Mouse (Mus musculus) adrenal gland, adult (tissue): ENCODE measurements at regions not wholly inside any gene's neighbourhood (a gene's known extent, or its start where the extent isn't known, plus 50 kb on each side); places are given as distances from the start of the nearest gene placed in this dataset.
A peak's percentile ranks its signal among the peaks of the same experiment; 100 is the strongest.

ENCODE experiments used
- DNase-seq, 2 experiments: peaks; one replicate each; pipeline ENCODE4 v3.0.0; 2022 to 2023; ENCODE audit warnings: low spot score in 1 of 2; ENCODE audit not compliant: inconsistent age in 2 of 2

DNA sequence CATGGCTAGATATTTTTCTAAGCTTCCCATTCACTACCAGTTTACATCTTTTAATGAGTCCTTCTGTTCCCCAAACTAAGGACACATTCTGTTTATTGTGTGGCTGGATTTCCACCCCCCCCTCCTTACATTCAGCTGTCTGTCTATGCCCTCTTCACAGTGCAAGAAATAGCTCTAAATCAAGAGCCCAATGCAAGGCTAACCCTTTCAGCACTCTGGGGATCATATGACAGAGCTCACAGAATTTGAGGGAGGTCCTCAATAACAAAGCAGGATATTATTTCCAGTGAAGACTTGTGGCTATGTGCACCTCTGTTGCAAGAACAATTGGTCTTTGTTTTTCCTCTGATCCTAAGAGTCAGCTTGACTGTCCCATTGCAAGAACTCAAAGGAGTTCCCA is 874.1 kb upstream of the Gje1 start:
- no peak for DNase-seq

DNA sequence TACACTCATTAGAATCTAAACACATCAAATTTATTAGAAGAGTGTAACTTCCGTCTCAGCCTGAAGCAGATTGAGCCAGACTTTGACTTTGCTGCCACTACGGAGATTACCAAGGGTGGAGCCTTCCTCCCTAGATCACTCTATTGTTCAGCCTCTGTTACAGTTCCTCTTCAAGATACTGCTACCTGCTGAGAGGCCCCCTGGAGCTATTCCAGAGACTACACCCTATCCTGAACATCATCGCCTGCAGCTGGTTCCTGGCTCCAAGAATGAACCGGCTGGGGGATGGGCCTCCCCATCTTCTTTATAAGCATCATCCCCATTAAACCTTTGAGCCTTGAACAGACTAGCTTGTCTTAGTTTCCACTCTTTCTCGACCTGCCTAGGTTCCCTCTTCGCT is 868.1 kb upstream of the Gje1 start:
- DNase-seq, result no peak

DNA sequence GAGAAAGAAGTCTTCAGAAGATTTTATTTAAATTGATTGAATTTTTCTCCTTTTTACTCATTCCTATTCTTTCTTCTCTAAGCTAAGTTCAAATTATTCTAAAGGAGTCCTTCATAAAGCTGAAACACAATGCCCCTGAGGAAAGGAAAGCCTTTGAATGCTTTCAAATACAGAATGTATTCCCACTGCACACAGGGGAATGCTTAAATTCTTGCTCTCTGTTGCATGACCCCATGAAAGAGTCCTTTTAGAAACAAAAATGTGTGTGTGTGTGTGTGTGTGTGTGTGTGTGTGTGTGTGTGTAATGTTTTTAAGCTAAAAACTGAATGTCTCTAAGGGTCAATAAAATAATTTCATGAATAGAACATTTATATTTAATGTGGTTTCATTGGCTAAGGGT is 846.1 kb upstream of the Gje1 start:
- DNase-seq, result no peak

DNA sequence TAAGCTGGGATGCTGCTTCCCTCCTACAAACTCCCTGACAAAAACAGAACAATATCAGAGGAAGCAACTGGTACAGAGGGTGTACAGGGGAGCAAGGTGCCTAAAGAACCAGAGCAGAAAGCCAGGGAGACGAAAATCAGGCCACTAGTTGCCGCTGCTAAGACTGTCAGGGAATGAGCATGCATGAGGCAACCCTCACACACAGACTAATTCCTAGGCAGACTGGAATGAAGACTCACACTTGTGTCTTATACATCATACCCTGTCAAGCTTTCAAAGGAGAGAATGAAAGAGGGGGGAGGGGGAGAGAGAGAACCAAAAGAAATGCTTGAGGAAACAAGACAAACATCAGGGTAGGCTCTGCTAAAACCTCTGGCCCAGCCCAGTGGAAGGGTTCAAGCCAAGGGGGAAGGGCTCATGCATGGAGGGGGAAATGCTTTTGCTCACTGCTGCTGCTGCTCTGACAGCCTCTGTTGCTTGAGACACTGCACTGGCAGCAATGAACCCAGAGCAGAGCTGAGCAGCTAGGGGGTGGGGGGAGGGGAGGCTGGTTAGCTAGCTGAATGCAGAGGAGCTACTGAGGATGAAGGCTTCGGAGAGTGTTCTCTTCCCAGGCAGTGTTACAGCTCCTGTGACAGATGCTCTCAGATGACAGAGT is 835.5 kb upstream of the Gje1 start:
- no peak for DNase-seq

DNA sequence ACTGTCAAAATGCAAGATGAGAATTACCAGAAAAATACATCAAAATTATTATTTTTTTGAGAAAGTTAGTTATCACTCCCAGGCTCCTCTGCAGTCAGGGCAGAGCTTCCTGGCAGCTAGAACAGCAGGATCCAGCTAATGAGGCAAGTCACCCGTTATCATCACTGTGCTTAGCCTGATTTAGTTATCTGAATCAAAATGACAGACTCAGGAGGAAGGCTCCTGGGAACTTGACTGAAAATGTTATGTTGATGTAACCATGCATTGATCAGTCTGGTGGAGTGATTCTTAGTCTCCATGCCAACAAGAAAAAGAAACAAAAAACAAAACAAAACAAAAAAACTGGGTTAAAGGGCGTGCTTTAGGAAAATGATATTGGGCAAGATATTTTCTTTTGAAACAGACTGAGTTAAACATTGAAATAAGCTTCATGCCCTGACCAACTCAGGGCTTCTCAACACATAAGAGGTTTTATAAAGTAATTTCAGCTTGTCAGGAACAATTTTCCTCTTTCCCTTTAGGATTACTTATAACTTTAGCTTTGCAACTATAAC is 823.9 kb upstream of the Gje1 start:
- peak in 1 of 2 experiments; percentile 28 for DNase-seq

DNA sequence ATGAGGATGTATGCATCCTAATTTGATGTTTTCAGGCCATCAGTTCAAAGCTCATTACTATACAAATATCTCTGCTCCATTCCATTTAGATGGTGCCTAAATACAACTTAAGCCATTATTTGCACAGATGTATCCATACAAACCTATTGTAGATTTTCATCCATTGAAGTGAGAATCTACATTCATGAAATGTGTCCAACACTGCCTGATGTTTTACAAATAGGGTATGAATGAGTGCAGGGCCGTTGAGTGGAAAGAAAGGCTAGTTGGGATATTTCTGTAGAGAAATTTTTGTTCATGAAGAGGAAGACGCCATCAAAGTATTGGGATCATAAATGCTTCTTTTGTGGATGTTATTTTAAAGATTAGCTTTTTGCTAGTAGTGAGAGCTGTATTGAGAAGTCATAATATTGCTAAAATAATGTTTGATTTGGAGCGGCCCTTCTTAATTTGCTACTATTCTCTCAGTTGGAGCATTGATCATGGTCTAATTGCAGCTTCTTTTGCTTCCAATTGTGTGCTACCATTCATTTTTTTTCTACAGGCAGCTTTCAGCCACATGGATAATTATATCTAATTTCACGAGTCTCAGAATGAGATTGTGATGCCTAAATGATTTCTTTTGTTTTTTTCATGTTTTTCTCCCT is 822.9 kb upstream of the Gje1 start:
- no peak for DNase-seq

DNA sequence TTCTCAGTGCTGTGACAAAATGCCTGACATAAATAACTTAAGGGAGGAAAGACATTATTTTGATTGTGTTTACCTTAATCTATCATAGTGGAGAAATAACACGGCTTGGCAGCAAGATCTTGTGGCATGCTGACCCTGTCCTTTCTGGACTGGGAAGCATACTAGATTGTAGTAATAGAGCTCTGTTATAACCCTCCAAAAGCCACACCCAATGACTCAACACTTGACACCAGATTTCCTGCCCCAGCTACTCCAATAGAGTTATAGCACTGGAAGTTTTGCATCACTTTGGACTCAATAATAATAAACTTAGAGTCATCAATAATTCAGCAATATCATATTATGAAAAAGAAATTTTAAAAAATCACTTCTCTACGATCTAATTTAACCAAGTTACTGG is 818.0 kb upstream of the Gje1 start:
- DNase-seq, result no peak

DNA sequence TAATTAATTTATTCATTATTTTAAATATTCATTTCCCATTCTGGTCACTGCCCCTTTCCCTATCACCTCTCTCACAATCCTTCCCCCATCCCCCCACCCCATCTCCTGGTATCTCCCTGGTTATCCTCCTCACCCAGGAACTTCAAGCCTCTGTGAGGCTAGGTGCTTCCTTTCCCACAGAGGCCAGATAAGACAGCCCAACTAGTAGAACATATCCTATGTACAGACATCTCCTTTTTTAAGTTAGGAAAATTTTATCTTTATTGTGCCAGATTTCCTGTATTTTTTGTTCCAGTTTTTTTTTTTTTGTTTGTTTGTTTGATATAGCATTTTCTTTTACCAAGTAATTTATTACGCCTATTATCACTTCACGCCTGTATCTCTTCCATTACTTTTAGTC is 769.4 kb upstream of the Gje1 start:
- no peak for DNase-seq

DNA sequence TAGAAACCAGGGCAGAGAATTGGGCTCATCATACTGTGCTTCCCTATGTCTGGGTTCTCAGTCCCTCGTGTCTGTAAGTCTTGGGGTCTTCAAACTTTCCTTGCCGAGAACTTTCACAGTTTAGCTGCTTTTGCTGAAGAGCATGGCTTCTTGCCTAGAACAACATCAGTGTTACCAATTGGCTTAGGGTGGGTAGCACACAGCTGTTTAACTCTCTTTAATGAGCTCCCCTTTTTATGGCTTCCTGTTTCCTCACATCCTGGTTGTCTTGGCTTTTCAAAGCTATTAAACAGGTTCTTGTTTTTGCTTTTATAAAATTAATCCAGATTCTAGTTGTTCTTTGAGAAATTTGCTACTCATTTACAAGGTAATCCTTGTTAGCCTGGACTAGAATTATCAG is 725.3 kb upstream of the Gje1 start:
- no peak for DNase-seq

DNA sequence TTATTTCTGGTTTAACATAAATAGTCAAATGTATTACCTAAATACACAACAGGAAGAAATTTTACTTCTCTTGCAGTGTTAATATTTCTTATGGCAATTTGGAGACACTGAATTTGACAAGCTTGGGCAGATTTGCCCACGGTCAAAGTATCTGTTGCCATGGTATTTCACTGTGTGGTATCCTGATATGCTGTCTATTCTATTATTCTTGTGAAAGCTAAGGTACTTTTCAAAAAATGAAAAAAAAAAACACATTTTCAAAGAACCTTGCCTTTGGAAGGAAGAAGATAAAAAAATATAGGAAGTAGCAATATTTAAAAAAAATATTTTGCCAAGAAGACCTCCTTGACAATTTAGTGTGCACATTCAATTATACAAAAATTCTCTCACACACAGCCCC is 723.2 kb upstream of the Gje1 start:
- no peak for DNase-seq

DNA sequence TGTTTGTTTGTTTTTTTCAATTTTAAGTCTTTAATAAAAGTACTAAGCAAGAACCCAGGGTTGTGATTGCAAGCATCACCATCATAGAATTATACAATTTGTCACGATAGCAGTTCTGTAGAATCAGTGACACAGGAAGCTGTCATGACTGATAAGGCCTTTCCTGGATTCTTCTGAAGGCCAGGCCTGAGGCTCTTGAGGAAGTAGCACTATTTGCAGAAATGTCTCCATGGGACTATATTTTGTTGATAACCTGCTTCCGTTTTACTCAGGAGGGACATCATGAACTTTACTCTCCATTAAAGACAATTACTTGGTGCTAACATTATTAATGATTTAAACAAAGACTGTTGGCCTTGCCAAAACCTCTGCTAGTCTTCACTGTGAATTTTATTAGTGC is 708.7 kb upstream of the Gje1 start:
- no peak for DNase-seq

DNA sequence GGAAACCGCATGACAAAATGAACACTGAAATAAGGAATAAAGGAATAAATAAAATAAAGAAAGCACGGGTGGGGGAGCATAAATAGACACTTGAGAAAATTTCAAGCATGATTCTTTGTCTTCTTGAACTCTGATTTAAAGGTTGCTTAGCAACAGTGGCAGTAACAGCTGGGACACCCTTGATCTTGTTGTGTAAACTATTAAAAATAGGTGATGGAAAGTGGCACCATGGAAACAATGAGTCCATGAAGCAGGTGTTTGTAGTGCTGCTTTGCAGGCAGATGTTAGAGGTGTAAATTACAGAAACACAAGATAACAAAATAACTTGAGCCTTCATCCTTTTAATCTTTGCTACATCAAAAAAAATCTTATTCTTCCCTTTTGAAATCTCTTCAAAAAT is 688.2 kb upstream of the Gje1 start:
- no peak for DNase-seq

DNA sequence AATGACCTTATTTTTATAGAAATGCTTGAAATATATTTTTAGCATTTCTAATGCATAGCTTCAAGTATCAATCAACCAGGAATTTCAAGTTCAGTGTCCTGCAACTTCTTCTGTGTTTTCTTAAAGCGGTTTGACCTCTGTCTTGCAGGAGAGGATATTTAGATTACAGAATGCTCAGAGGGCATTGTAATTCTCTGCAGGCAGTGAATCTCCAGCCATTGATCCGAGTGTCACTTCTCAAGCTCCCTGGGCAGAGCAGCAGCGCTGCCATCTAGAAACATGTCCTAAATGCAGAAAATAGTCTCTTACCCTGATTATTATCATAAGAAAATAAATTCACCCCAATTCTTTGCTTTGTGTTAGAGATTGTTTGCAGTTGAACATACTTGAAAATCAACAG is 687.7 kb upstream of the Gje1 start:
- no peak for DNase-seq

DNA sequence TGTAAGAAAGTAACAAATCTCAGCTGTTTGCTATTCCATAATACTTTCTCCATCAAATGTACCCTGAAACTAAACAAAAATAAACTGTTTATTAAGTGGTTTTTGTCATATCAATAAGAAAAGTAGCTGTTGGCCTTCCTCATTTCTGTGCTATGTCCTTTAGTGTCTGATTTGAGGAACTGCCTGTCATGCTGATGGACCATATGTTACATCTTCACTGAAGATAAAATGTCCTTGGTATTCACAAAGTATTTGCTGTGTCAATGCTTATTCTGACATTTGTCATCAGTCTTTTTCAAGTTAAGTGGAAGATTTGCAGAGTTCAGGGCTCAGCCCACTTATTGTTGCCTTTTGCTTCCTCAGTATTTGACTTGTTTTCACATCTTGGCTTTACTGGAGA is 682.0 kb upstream of the Gje1 start:
- DNase-seq, result no peak

DNA sequence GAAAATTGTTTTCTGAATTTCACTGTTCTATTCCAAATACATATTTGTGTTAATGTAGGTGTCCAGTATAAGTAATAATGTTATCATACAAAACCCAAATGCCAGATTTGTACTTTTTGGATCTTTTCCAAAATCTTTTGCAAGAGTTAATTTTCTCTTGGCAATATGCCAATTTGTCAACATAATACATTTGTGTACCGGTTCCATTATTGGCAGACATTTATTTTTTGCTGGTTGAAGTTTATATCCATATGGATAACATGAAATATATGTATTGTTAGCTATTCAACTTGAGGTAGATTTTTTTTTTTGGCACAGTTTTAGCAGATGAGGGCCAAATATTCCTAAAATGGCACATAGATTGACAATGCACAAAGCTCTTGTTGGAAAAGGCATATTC is 679.1 kb upstream of the Gje1 start:
- no peak for DNase-seq

DNA sequence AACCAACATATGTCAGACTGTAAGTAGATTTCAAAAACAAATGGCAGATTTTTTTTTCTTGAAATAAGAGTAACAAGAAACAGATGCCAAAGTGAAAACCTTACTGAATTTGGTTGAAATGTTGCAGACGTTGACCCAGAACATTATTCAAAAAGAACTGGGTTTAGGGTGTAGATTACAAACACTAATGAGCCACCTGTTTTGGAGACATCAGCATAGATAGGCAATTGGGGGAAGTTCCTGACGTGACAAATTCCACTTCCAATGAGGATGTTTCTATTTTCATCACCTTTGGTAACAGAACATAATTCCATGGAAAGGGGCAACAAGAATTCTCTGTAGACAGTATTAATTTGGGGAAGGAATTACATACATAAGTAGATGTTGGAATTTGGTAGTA is 677.3 kb upstream of the Gje1 start:
- no peak for DNase-seq

DNA sequence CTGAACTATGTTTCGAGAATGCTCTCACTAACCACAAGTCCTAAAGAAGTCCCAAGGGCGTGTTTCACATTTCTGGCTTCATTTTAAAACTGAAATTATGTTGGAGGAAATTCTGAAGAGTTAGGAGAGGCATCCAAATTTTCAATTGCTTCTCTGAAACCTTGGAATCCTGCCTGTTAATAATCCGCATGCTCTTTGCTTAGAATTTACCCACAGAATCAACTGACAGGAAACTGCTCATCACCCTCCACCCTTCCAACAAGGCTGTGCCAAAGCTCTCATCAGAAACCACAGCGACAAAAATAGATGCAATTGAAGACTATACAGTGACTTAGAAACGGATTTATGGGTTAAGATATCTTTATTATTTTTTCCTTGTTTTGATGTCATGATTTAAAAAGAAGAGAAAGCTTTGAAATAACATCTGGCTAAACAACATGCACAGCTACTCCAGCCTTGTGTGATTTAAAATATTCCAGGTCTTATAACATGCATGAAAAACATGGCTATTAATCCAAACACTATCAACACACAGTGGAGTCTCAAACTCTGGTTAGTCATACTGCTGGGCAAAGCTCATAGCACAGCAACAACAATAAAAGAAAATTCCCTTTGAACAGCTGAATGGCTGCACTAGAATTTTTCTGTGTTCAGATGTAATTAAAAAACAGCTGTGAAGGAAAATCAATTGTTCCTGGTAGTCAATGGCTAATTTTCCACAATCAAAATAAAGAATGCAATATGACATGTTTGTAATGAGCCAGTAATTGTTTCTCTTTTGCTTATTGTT is 674.2 kb upstream of the Gje1 start:
- DNase-seq, result peak in 1 of 2 experiments; percentile 21

DNA sequence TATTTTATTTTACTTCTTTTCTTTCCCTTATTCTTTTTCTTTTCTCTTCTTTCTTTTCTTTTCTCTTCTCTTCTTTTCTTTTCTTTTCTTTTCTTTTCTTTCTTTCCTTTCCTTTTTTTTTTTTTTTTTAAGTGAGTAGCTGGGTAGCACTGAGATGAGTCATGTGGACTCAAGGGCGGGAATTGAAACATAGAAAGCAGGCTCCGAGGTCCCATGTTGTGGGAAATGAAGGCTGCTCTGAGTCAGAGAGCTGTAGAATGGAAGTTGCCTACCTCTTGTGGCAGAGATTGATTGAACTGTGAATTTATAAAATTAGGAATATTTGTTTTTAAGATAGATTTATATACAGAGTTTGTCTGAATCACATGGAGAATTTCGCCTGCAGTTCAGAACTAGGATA is 655.6 kb upstream of the Gje1 start:
- DNase-seq, result no peak
